Mouse (Mus musculus): ENCODE results near the gene Gatad2a.

DNA sequence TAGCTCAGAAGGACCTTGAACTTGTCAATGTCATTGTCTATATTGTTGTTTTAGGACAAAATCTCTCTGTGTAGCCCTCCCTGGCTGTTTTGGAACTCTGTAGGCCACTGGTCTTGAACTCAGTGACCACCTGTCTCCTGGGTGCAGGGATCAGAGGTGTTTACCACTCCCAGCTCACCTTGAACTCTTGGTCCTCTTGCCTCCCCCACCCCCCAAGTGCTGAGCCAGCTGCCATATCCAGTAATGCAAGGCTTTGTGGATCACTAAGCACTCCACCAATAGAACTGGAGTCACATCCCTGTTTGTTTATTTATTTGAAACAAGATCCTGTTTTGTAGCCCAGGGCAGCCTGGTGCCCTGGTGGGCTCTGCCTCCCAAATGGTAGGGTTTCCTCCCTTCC, 8.2 kb upstream of the Gatad2a start:
- TF ChIP-seq CTCF (IDR thresholded peaks at IDR 0.05) (no peak), POLR2A (IDR thresholded peaks at IDR 0.05; ENCODE audit: insufficient read depth, low read depth, low read length) (no peak)
